Mouse (Mus musculus): Measurements from ENCODE around the gene Tmtc4. TPM values are rescaled to one million over a fixed set of nuclear protein-coding genes. Genes with fewer than 3 reads are reported as not detected.
A peak's percentile ranks its signal among the peaks of the same experiment; 100 is the strongest.

Gene Tmtc4
- total RNA-seq, 1 experiment from 2014 or later, result 23.0 TPM

DNA sequence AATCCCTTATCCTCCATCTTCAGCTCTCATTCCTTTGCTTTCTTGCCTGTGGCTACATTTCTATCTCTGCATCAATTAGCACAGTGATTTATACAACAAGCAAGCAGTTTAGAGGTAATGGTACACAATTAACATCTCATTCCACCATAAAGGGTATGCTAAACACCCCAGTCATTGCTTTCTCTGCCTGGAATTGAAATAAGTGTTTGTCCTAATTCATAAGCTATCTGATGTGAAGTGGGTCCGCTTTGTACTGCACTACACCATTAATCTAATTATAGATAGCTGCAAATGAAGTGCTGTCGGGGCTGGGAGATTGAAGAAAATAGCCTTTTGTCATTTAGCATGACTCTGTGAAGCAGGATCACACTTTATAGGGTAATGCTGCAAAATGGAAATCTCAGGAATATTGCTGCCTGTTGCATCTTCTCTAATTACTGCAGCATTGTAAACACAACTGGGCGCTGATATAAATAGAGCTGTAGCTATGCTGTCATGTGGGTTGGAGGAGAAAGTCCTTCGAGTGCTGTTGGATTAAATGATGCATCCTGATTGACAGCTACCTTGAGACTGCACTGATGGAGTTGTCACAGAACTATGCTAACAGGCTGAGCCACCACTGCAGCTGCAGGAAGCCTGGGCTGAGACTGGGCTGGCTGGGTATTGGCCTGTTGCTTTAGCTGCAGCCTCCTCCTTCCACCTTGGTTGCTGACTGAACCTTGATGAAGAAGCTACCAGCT, 111.8 kb downstream of the Tmtc4 start:
- no peak for DNase-seq

DNA sequence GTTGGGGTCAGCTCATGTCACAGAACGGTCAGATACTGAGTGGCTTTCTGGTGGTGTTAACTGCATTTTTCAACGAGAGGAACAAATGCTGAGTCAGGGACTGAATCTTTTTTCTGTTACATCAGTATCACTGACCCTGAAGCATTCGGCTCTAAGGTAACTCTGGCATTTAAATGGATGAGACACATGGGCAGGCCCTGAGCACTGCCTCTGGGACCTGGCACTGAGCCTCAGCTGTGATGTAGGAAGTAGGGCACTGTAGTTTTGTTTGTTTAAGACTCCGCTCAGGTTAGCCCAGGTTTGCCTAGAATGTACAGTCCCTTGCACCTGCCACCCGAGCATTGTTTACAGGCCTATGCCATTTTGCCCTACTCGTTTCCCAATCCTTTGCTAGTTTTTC, 114.0 kb downstream of the Tmtc4 start:
- peak; percentile 70 for DNase-seq

Other genes starting within 250 kb of the Tmtc4 start
- gene Ggact, start 70.3 kb downstream of the Tmtc4 start, total RNA-seq (2021), result 29.2 and 40.9 TPM in 2 replicates